ENCODE assay signal across 20 mouse cellular contexts in the genomic region with DNA sequence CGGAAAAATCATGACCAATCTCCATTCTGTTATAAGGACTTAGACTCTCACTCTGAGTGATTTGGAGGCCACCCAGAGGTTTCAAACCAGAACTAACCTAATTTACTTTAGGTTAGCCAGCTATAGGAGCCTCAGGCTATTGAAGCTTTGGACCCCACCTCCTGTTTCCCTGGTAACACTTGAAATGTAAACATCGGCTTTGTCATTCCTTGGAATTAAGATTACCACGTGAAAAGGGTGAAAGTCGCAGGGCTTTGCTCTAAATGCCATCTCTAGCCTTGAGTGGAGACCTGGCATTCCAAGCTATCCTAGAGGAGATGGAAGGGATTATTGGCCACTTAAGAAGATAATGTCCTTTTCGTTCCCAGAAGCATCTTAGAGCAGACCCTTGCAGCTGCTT.
A peak's percentile ranks its signal among the peaks of the same experiment; 100 is the strongest.
DNase-seq lines count a peak whose midpoint lies in the region; ATAC-seq and TF ChIP-seq lines count a peak whose summit lies in the region.
"Had no signal": no experiment of that assay in that cellular context is flagged by ENCODE, and none has a peak within 500 bp of the region (broad histone marks: within the 10 kb centered on the region; RNA-seq: fewer than 3 reads in every experiment).

No protein-coding gene starts in this region.

- ATAC-seq in lung, embryonic 14.5 days (ENCODE audit: insufficient read depth) = 0 out of 2 replicates have a peak, but pooled peaks have one; percentile 31
- peak; percentile 91 for ATAC-seq in midbrain, embryonic 12.5 days (ENCODE audit: low FRiP score, low read depth)
- ATAC-seq: activated CD4-positive, CD25-positive, alpha-beta regulatory T cell, adult 4 months; liver, embryonic 12.5 days had no signal

- no peak overlapping the region for H3K9ac ChIP-seq in lung, embryonic 14.5 days
- H3K9ac ChIP-seq in midbrain, embryonic 12.5 days (replicated peaks) = no peak overlapping the region
- H3K9ac ChIP-seq: heart, embryonic 15.5 days; hindbrain, embryonic 15.5 days; liver, embryonic 12.5 days; neural tube, embryonic 13.5 days; stomach, embryonic 15.5 days had no signal

- H3K4me2 ChIP-seq in lung, embryonic 14.5 days = no peak overlapping the region
- H3K4me2 ChIP-seq in midbrain, embryonic 12.5 days (replicated peaks) = no peak overlapping the region
- H3K4me2 ChIP-seq: heart, embryonic 15.5 days; hindbrain, embryonic 15.5 days; liver, embryonic 12.5 days; neural tube, embryonic 13.5 days; stomach, embryonic 15.5 days had no signal

- DNase-seq in lung, embryonic 14.5 days = peak; percentile 16
- DNase-seq in lung, postnatal 4 days = no peak
- DNase-seq in WW6 (ENCODE audit: low read depth, low spot score) = peak; percentile 86
- peak; percentile 57 for DNase-seq in embryo, embryonic 11 days
- DNase-seq in thymus, postnatal 10 days (ENCODE audit: low spot score in 2 of 2) = no peak
- DNase-seq in layer of hippocampus, adult 2 months (ENCODE audit: low spot score in 2 of 2) = no peak
- DNase-seq in urinary bladder, postnatal 25 days (ENCODE audit: low spot score) = no peak
- DNase-seq: cerebellum, adult 11-12 months; heart, adult 18-20 months; kidney, adult 11 months; kidney, postnatal 10 days; thymus, postnatal 25 days had no signal

- no peak overlapping the region for H3K4me3 ChIP-seq in lung, embryonic 14.5 days (ENCODE audit: low read depth, low read length)
- no peak overlapping the region for H3K4me3 ChIP-seq in midbrain, embryonic 12.5 days
- no peak overlapping the region for H3K4me3 ChIP-seq in layer of hippocampus, adult 2 months
- H3K4me3 ChIP-seq: heart, embryonic 15.5 days; hindbrain, embryonic 15.5 days; limb, embryonic 10.5 days; liver, embryonic 12.5 days; neural tube, embryonic 13.5 days; stomach, embryonic 15.5 days had no signal

- H3K27me3 ChIP-seq in lung, embryonic 14.5 days (ENCODE audit: insufficient read depth, low read length) = no peaks in the 10 kb centered on the region
- peaks cover 7% of the 10 kb centered on the region; the same call in 1 of the 2 replicates for H3K27me3 ChIP-seq in midbrain, embryonic 12.5 days
- H3K27me3 ChIP-seq: heart, embryonic 15.5 days; hindbrain, embryonic 15.5 days; liver, embryonic 12.5 days; neural tube, embryonic 13.5 days; stomach, embryonic 15.5 days had no signal

- WGBS in lung, embryonic 14.5 days = 21% methylated on average over 5 of the region's 5 CpGs
- 2% methylated on average over 5 of the region's 5 CpGs for WGBS in midbrain, embryonic 12.5 days

- no peak overlapping the region for H3K27ac ChIP-seq in lung, embryonic 14.5 days (ENCODE audit: low read depth)
- H3K27ac ChIP-seq in midbrain, embryonic 12.5 days (replicated peaks) = no peak overlapping the region
- H3K27ac ChIP-seq in layer of hippocampus, adult 2 months = no peak overlapping the region
- H3K27ac ChIP-seq: heart, embryonic 15.5 days; hindbrain, embryonic 15.5 days; limb, embryonic 10.5 days; liver, embryonic 12.5 days; neural tube, embryonic 13.5 days; stomach, embryonic 15.5 days had no signal

- no peaks in the 10 kb centered on the region for H3K36me3 ChIP-seq in lung, embryonic 14.5 days (ENCODE audit: insufficient read depth)
- no peaks in the 10 kb centered on the region for H3K36me3 ChIP-seq in midbrain, embryonic 12.5 days
- H3K36me3 ChIP-seq: heart, embryonic 15.5 days; hindbrain, embryonic 15.5 days; limb, embryonic 10.5 days; liver, embryonic 12.5 days; neural tube, embryonic 13.5 days; stomach, embryonic 15.5 days had no signal

- H3K4me1 ChIP-seq in lung, embryonic 14.5 days (ENCODE audit: insufficient read depth) = no peaks in the 10 kb centered on the region
- H3K4me1 ChIP-seq in midbrain, embryonic 12.5 days = peaks cover 10% of the 10 kb centered on the region
- H3K4me1 ChIP-seq: heart, embryonic 15.5 days; limb, embryonic 10.5 days; liver, embryonic 12.5 days; stomach, embryonic 15.5 days had no signal

- no peak for TF ChIP-seq CTCF in lung, embryonic 14.5 days (IDR thresholded peaks at IDR 0.05; ENCODE audit: low read depth)
- no peak for TF ChIP-seq CTCF in layer of hippocampus, adult 2 months (conservative IDR thresholded peaks at IDR 0.05)

- no peaks in the 10 kb centered on the region for H3K9me3 ChIP-seq in lung, embryonic 14.5 days (ENCODE audit: low read depth, low read length)
- no peaks in the 10 kb centered on the region for H3K9me3 ChIP-seq in midbrain, embryonic 12.5 days
- H3K9me3 ChIP-seq: heart, embryonic 15.5 days; hindbrain, embryonic 15.5 days; limb, embryonic 10.5 days; liver, embryonic 12.5 days; neural tube, embryonic 13.5 days; stomach, embryonic 15.5 days had no signal

Comparison
In these comparisons a context has a peak if more than half of its experiments do, and no peak if none do; other contexts are left out.
1. DNase-seq: peak in lung, embryonic 14.5 days (single experiment), WW6 (single experiment) and embryo, embryonic 11 days (single experiment); none in lung, postnatal 4 days (0 of 2), thymus, postnatal 10 days (0 of 2), layer of hippocampus, adult 2 months (0 of 2) and urinary bladder, postnatal 25 days (single experiment).